Mouse (Mus musculus) left cerebral cortex, adult 18-20 months (tissue): Measurements from ENCODE around the gene Cdkn2b. TPM values are rescaled to one million over a fixed set of nuclear protein-coding genes. Genes with fewer than 3 reads are reported as not detected.

Experiments used
- DNase-seq, 2 experiments: peaks; one replicate each; pipeline ENCODE4 v3.0.0; 2021 to 2022; ENCODE audit warnings: low spot score in 2 of 2, mixed read lengths in 1 of 2
- total RNA-seq, 2 experiments: library from RNA; stranded (reverse); gene quantifications; 2 replicates each; pipeline ENCODE4 v1.2.3; 2021

Cdkn2b gene
- total RNA-seq, 2 experiments from 2014 or later = 1.2 to 1.6 TPM

- DNase-seq = no peak
These were observed 16.8 kb downstream of the Cdkn2b start for GRCm38 (mm10) chr4:89294091-89294485.

DNA sequence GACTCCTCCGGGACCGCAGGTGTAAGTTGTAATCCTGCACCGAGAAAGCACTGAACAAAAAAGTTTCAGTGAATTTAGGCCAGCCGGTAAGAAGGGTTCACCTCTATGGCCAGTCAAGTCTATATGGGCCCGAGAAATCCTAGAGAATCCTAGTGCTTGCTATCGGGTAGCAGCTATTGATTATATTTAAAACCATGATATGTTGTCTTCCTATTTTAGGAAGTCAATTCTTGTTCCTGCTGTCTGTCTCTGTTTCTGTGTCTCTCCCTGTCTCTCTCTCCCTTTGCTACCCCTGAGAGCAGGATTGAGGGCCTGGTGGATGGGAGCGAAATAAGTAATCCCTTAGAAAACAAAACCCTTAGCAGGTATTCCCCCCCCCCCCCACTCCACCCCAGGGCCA, 17.3 kb downstream of the Cdkn2b start:
- no peak for DNase-seq

- DNase-seq = no peak
These were observed 21.8 kb downstream of the Cdkn2b start for GRCm38 (mm10) chr4:89289028-89289427.

GRCm38 (mm10) chr4:89286566-89286965, 24.3 kb downstream of the Cdkn2b start:
- DNase-seq = no peak

DNA sequence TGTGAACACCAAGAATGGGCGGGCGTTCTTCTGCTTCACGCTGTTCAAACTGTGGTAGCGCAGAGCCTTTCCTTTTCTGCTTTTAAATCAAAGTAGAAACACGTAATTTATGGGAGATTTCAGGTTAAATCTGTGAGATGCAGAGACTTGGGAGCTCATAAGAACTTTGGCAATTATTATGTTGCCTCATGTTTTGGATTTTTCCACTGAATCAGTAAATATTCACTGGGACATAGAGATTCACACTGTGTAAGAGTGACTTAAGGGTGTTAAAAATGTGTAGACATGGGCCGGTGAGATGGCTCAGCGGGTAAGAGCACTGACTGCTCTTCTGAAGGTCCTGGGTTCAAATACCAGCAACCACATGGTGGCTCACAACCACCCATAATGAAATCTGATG, 25.2 kb downstream of the Cdkn2b start:
- no peak for DNase-seq

- DNase-seq = no peak
These were observed 28.2 kb downstream of the Cdkn2b start for GRCm38 (mm10) chr4:89282661-89283060.

DNA sequence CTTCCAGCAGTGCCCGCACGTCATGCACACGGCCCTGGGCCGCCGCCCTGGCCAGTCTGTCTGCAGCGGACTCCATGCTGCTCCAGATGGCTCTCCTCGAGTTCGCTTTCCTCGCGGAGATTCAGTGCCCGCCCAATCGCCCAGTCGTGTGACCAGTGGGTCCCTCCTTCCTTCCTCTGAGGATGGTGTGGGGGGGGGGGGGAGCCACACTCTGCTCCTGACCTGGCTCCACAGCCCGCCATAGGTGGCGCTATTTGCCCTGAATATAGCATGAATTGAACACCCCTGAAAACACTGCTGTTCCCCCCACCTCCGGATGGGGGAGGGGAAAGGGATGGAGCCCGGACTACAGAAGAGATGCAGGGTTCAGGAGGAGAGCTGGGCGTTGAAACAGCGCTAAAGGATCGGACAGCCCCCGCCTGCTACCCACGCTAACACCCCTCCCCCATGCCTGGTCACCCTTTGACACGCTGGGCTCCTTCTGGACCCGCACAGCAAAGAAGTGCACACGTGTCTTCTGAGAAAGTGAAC, 28.7 kb downstream of the Cdkn2b start:
- DNase-seq = no peak

GRCm38 (mm10) chr4:89281236-89281635, 29.6 kb downstream of the Cdkn2b start:
- no peak for DNase-seq

GRCm38 (mm10) chr4:89279641-89280040, 31.2 kb downstream of the Cdkn2b start:
- no peak for DNase-seq

GRCm38 (mm10) chr4:89277381-89277940, 33.4 kb downstream of the Cdkn2b start:
- DNase-seq = no peak

GRCm38 (mm10) chr4:89276669-89277219, 34.1 kb downstream of the Cdkn2b start:
- DNase-seq = no peak

GRCm38 (mm10) chr4:89275811-89276584, 34.8 kb downstream of the Cdkn2b start:
- DNase-seq = no peak

GRCm38 (mm10) chr4:89274829-89275548, 35.9 kb downstream of the Cdkn2b start:
- no peak for DNase-seq

DNA sequence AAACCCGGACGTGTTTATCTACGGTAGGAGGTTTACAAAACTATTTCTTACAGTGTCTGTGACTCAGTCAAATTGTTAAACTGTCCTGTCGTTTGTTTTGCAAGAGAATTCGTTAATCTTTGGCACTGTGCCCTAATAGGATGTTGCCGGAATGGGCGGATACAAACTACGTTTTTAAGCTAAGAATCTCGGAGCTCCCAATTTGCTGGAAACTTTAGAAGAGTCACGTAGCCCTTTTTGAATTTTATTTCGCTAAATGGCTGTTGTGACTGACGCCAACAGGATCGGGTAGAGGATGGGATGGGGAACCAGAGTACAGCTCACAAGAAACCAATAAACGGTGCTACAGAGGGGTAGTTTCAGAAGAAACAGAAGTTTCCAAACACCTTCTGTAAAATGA, 36.8 kb downstream of the Cdkn2b start:
- DNase-seq = no peak

DNA sequence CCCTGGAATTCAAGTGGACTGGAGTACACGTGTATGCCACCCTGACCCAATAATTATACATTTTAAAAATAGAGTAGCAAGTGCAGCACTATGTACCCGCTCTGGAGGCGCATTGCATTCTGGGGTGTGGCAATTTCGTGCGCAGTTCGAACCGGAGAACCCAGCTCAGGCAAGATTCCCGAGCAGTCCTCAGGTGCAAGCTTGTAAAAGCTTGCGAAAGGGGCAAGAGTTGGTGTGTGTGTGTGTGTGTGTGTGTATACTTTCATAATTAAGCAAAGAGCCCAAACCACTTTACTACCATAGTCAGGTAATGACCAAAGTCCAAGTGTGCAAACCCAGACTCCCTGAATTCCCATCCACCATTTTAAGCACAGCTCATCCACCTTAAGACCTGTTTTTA, 37.3 kb downstream of the Cdkn2b start:
- DNase-seq = no peak

DNA sequence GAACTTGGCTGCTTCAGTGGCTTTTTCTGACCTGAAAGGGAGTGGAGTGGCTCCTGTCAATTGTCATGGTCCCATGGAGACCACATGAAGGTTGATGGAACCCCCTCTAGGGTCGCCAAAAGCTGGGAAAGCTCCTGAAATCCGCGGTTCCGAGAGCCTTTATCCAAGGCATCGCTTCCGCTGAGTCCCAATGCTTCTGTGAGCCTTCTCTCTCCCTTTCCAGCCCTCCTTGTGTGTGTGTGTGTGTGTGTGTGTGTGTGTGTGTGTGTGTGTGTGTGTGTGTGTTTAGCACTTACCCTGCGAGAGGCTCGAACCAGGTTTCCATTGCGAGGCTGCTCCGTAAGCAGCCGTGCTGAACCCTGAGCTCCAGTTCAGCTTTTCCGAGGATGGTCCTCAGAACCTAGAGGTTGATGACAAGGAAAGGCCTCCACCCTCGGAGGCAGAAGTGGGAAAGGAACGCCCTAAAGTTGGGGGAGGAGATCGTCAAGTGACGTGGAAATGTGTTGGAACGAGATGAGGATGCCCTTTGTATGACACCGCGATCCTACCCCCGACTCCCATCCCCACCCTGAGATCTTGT, 37.8 kb downstream of the Cdkn2b start:
- DNase-seq = no peak

DNA sequence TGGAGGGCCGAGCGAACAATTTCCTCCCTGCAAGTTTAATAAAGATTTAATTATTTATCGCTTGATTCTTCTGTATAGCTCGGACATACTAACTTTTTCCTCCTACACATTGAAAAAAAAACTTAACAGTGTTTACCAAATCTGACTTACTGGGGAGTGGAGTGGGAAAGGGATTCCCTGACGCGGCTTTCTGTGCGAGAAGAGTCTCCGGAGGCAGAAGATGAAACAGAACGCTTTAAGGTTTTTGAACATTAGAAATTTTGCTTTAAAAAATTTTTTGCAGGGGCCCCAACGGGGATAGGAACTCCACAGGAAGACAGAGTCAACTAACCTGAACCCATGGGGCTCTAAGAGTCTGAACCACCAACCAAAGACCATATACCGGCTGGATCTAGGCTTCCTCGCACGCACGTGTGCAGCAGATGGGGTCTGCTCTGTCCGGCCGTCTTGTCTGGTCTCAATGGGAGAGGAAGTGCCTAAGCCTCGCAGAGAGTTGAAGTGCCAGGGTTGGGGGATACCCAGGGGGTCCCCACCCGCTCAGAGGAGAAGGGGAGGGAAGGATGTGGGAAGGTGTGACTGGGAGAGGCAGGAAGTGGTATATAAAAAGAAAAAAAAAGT, 38.6 kb downstream of the Cdkn2b start:
- no peak for DNase-seq

DNA sequence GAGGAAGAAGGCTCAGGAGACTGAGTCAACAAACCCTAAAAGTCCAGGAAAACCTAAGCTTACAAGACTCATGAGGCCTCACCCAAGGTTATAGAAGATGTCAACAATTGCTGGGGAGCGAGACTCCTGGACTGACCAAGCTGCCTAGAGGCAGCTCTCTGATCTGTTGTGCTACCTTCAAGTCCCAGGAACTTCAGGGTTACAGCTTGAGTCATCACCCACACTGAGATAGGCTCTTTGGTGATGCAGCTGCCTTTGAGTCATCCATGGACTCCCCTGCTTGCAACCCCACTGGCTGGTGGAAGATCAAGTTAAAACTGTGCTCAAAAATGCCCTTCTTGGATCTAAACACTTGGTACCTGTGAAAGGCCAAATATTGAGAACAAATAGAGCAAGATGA, 53.1 kb downstream of the Cdkn2b start:
- DNase-seq = no peak
